Mouse (Mus musculus) hindbrain, embryonic 11.5 days (tissue): Measurements from ENCODE around the gene Gstt2. TPM values are rescaled to one million over a fixed set of nuclear protein-coding genes. Genes with fewer than 3 reads are reported as not detected.

Experiments
- ATAC-seq: fragments of 200-750 bp; cut with Nextera tagmentation; 2 replicates; pipeline ENCODE4 v1.8.0; 2017; ENCODE audit warnings: mild to moderate bottlenecking, moderate TSS enrichment, moderate library complexity; ENCODE audit not compliant: low FRiP score
- DNase-seq: peaks from one replicate; pipeline ENCODE4 v3.0.0-alpha.2; 2015; ENCODE audit warnings: low spot score
- H3K27ac ChIP-seq: fragments of 300-500 bp; sonication (generic); 2 replicates; pipeline ENCODE4 v1.5.1; 2014; ENCODE audit warnings: mild to moderate bottlenecking, low read depth, low read length
- H3K27me3 ChIP-seq: fragments of 300-500 bp; sonication (generic); 2 replicates; pipeline ENCODE4 v1.6.1; 2014; ENCODE audit warnings: mild to moderate bottlenecking, low read length, moderate library complexity, mixed read lengths; ENCODE audit not compliant: control insufficient read depth, insufficient read depth
- H3K36me3 ChIP-seq: fragments of 300-500 bp; sonication (generic); 2 replicates; pipeline ENCODE4 v1.6.1; 2014; ENCODE audit warnings: mild to moderate bottlenecking, low read length, moderate library complexity, mixed read lengths; ENCODE audit not compliant: control insufficient read depth, insufficient read depth
- H3K4me1 ChIP-seq: fragments of 300-500 bp; sonication (generic); replicated peaks from 2 replicates; pipeline ENCODE4 v1.6.1; 2014; ENCODE audit warnings: low read length, mixed read lengths; ENCODE audit not compliant: control insufficient read depth, insufficient read depth
- H3K4me2 ChIP-seq: fragments of 300-500 bp; sonication (generic); replicated peaks from 2 replicates; pipeline ENCODE4 v1.6.1; 2014; ENCODE audit warnings: mild to moderate bottlenecking, low read depth, low read length
- H3K4me3 ChIP-seq: fragments of 300-500 bp; sonication (generic); 2 replicates; pipeline ENCODE4 v1.5.1; 2014; ENCODE audit warnings: low read depth, low read length
- H3K9ac ChIP-seq: fragments of 300-500 bp; sonication (generic); 2 replicates; pipeline ENCODE4 v1.6.1; 2014; ENCODE audit warnings: low read depth, low read length
- H3K9me3 ChIP-seq: fragments of 300-500 bp; sonication (generic); 2 replicates; pipeline ENCODE4 v1.6.1; 2016; ENCODE audit warnings: low read length; ENCODE audit not compliant: control insufficient read depth
- WGBS: fragments of 180-500 bp; shearing (Covaris S2); extraction: QIAGEN DNeasy Blood & Tissue Kit; methylation state at CpG from one replicate; pipeline ENCODE4 v1.1.7; 2014; 5-methylcytosine and 5-hydroxymethylcytosine counted together
- polyA plus RNA-seq: library from polyadenylated mRNA; unstranded; fragments of >200 nt; fragmentation: Nextera tagmentation; extraction: Ambion mirVana; gene quantifications from 2 replicates; pipeline ENCODE4 v1.2.1, GENCODE M21; 2014

Gstt2 gene
- polyA plus RNA-seq, 1 experiment from 2014 or later: 7.8 TPM

GRCm38 (mm10) chr10:75834250-75834649 lies 3.0 kb downstream of the Gstt2 start:
- H3K27ac ChIP-seq: no peak overlapping the region
- H3K9me3 ChIP-seq: no peaks in the 10 kb centered on the region
- no peaks in the 10 kb centered on the region for H3K36me3 ChIP-seq
- peak overlapping the region; percentile 48 for H3K4me2 ChIP-seq
- no peaks in the 10 kb centered on the region; the same call in none of the 2 replicates for H3K4me1 ChIP-seq
- ATAC-seq: no peak
- peak overlapping the region; percentile 26 for H3K4me3 ChIP-seq
- WGBS: 2% methylated on average over 21 of the region's 21 CpGs
- peaks cover 11% of the 10 kb centered on the region for H3K27me3 ChIP-seq
- DNase-seq: peak; percentile 79
- peak overlapping the region; percentile 28 for H3K9ac ChIP-seq

GRCm38 (mm10) chr10:75833456-75834080 lies 3.7 kb downstream of the Gstt2 start:
- H3K36me3 ChIP-seq: no peaks in the 10 kb centered on the region
- peaks cover 11% of the 10 kb centered on the region for H3K27me3 ChIP-seq
- no peak for ATAC-seq
- H3K9me3 ChIP-seq: no peaks in the 10 kb centered on the region
- DNase-seq: no peak
- H3K4me3 ChIP-seq: peak overlapping the region; percentile 26; the same call in 1 of the 2 replicates
- no peak overlapping the region for H3K27ac ChIP-seq
- 16% methylated on average over 21 of the region's 21 CpGs for whole genome bisulfite sequencing
- H3K9ac ChIP-seq: 0 out of 2 replicates have a peak overlapping the region, but pooled peaks have one; percentile 4
- no peaks in the 10 kb centered on the region; the same call in none of the 2 replicates for H3K4me1 ChIP-seq
- H3K4me2 ChIP-seq: peak overlapping the region; percentile 48

- no peak for ATAC-seq
- H3K9ac ChIP-seq: no peak overlapping the region
- 65% methylated on average over 13 of the region's 13 CpGs for WGBS
- no peak overlapping the region for H3K4me2 ChIP-seq
- H3K36me3 ChIP-seq: no peaks in the 10 kb centered on the region
- H3K4me1 ChIP-seq: no peaks in the 10 kb centered on the region; the same call in none of the 2 replicates
- DNase-seq: no peak
- H3K27ac ChIP-seq: no peak overlapping the region
- H3K9me3 ChIP-seq: no peaks in the 10 kb centered on the region
- no peak overlapping the region for H3K4me3 ChIP-seq
- peaks cover 11% of the 10 kb centered on the region for H3K27me3 ChIP-seq
These were observed 4.8 kb downstream of the Gstt2 start for GRCm38 (mm10) chr10:75832272-75832895.

GRCm38 (mm10) chr10:75830275-75830670 lies 7.0 kb downstream of the Gstt2 start:
- ATAC-seq (no peak), DNase-seq (no peak)
- Histone ChIP-seq H3K4me3 (no peak overlapping the region), H3K36me3 (no peaks in the 10 kb centered on the region), H3K9me3 (no peaks in the 10 kb centered on the region), H3K27me3 (peaks cover 11% of the 10 kb centered on the region), H3K4me1 (no peaks in the 10 kb centered on the region; the same call in 1 of the 2 replicates), H3K9ac (no peak overlapping the region), H3K4me2 (no peak overlapping the region), H3K27ac (no peak overlapping the region)
- WGBS: 91% methylated on average over 2 of the region's 2 CpGs

GRCm38 (mm10) chr10:75829529-75830274 lies 7.5 kb downstream of the Gstt2 start:
- 88% methylated on average over 2 of the region's 2 CpGs for WGBS

GRCm38 (mm10) chr10:75828500-75828931 lies 8.7 kb downstream of the Gstt2 start:
- H3K4me3 ChIP-seq: no peak overlapping the region
- H3K9ac ChIP-seq: no peak overlapping the region
- H3K4me2 ChIP-seq: no peak overlapping the region
- no peaks in the 10 kb centered on the region for H3K27me3 ChIP-seq
- ATAC-seq: no peak
- H3K27ac ChIP-seq: no peak overlapping the region
- no peaks in the 10 kb centered on the region for H3K4me1 ChIP-seq
- DNase-seq: no peak
- H3K36me3 ChIP-seq: no peaks in the 10 kb centered on the region
- H3K9me3 ChIP-seq: no peaks in the 10 kb centered on the region

More at GRCm38 (mm10) chr10:75829529-75830274, 7.5 kb downstream of the Gstt2 start:
- no peaks in the 10 kb centered on the region for H3K36me3 ChIP-seq
- no peak overlapping the region for H3K27ac ChIP-seq
- no peak overlapping the region for H3K9ac ChIP-seq
- H3K27me3 ChIP-seq: peaks cover 7% of the 10 kb centered on the region
- no peak for DNase-seq
- no peak for ATAC-seq
- no peaks in the 10 kb centered on the region for H3K9me3 ChIP-seq
- no peak overlapping the region for H3K4me2 ChIP-seq
- no peak overlapping the region for H3K4me3 ChIP-seq
- no peaks in the 10 kb centered on the region for H3K4me1 ChIP-seq

- no peak for DNase-seq
- no peak for ATAC-seq
- Histone ChIP-seq H3K4me2 (no peak overlapping the region), H3K36me3 (no peaks in the 10 kb centered on the region), H3K27ac (no peak overlapping the region), H3K9me3 (no peaks in the 10 kb centered on the region), H3K4me1 (no peaks in the 10 kb centered on the region), H3K9ac (no peak overlapping the region), H3K27me3 (no peaks in the 10 kb centered on the region), H3K4me3 (no peak overlapping the region)
- WGBS: 97% methylated on average over 4 of the region's 4 CpGs
These were observed 9.4 kb downstream of the Gstt2 start for GRCm38 (mm10) chr10:75827668-75828360.

GRCm38 (mm10) chr10:75824530-75824929 lies 12.7 kb downstream of the Gstt2 start:
- Histone ChIP-seq H3K4me3 (no peak overlapping the region), H3K9me3 (no peaks in the 10 kb centered on the region), H3K4me2 (no peak overlapping the region), H3K4me1 (no peaks in the 10 kb centered on the region), H3K27me3 (no peaks in the 10 kb centered on the region), H3K9ac (no peak overlapping the region), H3K27ac (no peak overlapping the region), H3K36me3 (no peaks in the 10 kb centered on the region)
- WGBS: 93% methylated on average over 4 of the region's 4 CpGs
- DNase-seq: no peak
- ATAC-seq: no peak
